Mouse (Mus musculus): ENCODE results near the gene Aagab. TPM values are rescaled to one million over a fixed set of nuclear protein-coding genes. Genes with fewer than 3 reads are reported as not detected.

Gene Aagab
- polyA plus RNA-seq, 1 experiment from 2014 or later = 14.2 TPM

GRCm38 (mm10) chr9:63614018-63614985 lies 11.8 kb downstream of the Aagab start:
- no peak for TF ChIP-seq EP300 (IDR thresholded peaks at IDR 0.05; ENCODE audit: low read depth)
- no peak for TF ChIP-seq CTCF (IDR thresholded peaks at IDR 0.05; ENCODE audit: low read depth)
- ATAC-seq = peak; percentile 31; the same call in 1 of the 2 replicates
- DNase-seq = no peak
- Histone ChIP-seq H3K9ac (replicated peaks) (no peak overlapping the region), H3K36me3 (replicated peaks; ENCODE audit: insufficient read depth, low read length) (peaks cover 20% of the 10 kb centered on the region), H3K4me3 (ENCODE audit: low read depth, low read length) (no peak overlapping the region), H3K27me3 (ENCODE audit: insufficient read depth, low read length) (no peaks in the 10 kb centered on the region), H3K9me3 (ENCODE audit: low read length) (no peaks in the 10 kb centered on the region), H3K27ac (ENCODE audit: low read depth) (peak overlapping the region; percentile 59), H3K4me1 (ENCODE audit: insufficient read depth) (peaks cover 29% of the 10 kb centered on the region), H3K4me2 (ENCODE audit: low read depth, low read length) (peak overlapping the region; percentile 43)
- 59% methylated on average over 11 of the region's 11 CpGs for WGBS (ENCODE audit: insufficient replicate concordance)

DNA sequence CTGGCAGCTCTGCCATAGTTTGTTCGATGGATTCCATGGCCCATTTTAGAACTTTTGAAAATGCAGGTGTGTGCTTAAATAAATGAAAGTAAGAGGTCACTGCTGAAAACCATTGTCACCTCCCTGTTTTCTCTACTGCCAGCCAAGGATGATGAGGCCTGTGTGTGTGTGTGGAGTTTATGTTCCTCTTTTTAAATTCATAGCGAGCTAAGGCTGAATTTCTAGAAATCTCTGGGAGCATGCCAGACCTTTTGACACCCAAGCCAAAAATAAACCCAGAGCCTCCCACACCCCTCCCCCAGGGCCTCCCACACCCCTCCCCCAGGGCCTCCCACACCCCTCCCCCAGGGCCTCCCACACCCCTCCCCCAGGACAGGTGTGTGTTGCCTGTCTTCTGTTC lies 15.5 kb downstream of the Aagab start:
- TF ChIP-seq CTCF (IDR thresholded peaks at IDR 0.05; ENCODE audit: low read depth) = no peak
- no peak for TF ChIP-seq EP300 (IDR thresholded peaks at IDR 0.05; ENCODE audit: low read depth)
- Histone ChIP-seq H3K9ac (replicated peaks) (no peak overlapping the region), H3K4me2 (ENCODE audit: low read depth, low read length) (no peak overlapping the region), H3K27ac (ENCODE audit: low read depth) (no peak overlapping the region), H3K4me1 (ENCODE audit: insufficient read depth) (peaks cover 18% of the 10 kb centered on the region), H3K9me3 (ENCODE audit: low read length) (no peaks in the 10 kb centered on the region), H3K27me3 (ENCODE audit: insufficient read depth, low read length) (no peaks in the 10 kb centered on the region), H3K36me3 (replicated peaks; ENCODE audit: insufficient read depth, low read length) (peaks cover 45% of the 10 kb centered on the region), H3K4me3 (ENCODE audit: low read depth, low read length) (no peak overlapping the region)
- ATAC-seq (no peak), DNase-seq (no peak)
- 66% methylated on average over 2 of the region's 2 CpGs for WGBS (ENCODE audit: insufficient replicate concordance)

DNA sequence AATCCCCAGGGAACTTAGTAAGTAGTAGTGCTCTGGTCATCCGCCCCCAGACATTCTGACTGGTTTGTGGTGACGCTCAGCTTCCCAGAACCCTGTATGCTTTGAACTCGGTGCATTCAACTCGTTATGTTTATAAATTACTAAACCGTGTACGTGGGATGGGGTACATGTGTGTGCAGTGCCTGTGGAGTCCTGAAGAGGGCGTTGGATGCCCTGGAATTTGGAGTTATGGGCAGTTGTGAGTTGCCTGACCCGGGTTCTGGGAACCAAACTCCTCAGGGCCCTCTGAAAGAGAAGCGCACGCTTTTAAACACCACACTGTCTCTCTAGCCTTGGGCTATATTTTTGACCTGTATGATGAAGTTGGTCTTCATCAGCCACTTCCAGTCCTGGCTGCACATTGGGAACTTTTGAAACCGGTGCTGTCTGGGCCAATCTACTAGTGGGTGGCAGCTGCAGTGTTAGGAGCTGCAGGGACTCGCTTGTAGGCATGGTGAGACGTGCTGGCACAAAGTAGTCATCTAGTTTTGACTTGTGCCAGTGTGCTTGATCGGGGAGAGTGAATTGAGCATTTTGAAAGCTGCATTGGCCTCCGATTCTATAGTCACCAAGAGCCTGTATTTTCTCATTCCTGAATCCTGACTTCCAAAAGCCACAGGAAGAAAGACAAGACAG lies 21.6 kb downstream of the Aagab start:
- peaks cover 53% of the 10 kb centered on the region for H3K36me3 ChIP-seq (replicated peaks; ENCODE audit: insufficient read depth, low read length)
- no peak for DNase-seq
- no peak overlapping the region for H3K4me2 ChIP-seq (ENCODE audit: low read depth, low read length)
- no peak for ATAC-seq
- 89% methylated on average over 15 of the region's 15 CpGs for WGBS (ENCODE audit: insufficient replicate concordance)
- no peaks in the 10 kb centered on the region for H3K9me3 ChIP-seq (ENCODE audit: low read length)
- no peak overlapping the region for H3K27ac ChIP-seq (ENCODE audit: low read depth)
- H3K4me3 ChIP-seq (ENCODE audit: low read depth, low read length) = no peak overlapping the region
- no peak for TF ChIP-seq CTCF (IDR thresholded peaks at IDR 0.05; ENCODE audit: low read depth)
- TF ChIP-seq EP300 (IDR thresholded peaks at IDR 0.05; ENCODE audit: low read depth) = no peak
- H3K4me1 ChIP-seq (ENCODE audit: insufficient read depth) = no peaks in the 10 kb centered on the region
- no peak overlapping the region for H3K9ac ChIP-seq (replicated peaks)
- H3K27me3 ChIP-seq (ENCODE audit: insufficient read depth, low read length) = no peaks in the 10 kb centered on the region

DNA sequence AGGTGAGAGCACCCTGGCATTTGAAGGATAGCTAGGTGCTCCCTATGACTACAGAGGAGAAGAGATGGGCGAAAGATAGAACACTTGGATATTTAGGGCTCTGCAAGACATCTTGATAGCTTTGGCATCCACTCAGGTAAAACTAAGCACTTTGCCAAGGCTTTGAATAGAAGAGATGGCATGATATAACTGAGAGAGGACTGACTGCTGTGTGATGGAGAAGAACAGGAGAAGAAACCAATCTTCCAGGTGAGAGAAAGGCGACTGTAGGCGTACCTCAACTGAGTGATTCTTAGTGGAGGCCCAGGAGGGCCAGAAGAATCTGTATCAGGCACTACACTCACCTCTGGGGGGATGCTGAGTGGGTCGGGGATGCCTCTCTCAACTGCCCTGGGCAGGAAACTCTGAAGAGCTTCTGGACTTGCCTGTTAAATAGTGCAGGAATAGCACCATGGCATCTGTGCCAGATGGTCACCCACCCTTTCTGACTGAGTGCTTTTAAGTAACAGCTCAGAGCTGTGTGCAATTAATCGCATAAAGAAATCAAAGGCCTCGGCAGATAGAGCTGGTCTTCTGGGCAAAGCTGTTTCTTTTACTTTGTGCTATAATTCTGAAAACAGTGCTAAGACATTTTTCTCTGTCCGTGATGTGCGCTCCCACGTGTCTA lies 22.8 kb downstream of the Aagab start:
- TF ChIP-seq EP300 (IDR thresholded peaks at IDR 0.05; ENCODE audit: low read depth) (no peak), CTCF (IDR thresholded peaks at IDR 0.05; ENCODE audit: low read depth) (no peak)
- ATAC-seq (no peak), DNase-seq (no peak)
- Histone ChIP-seq H3K9me3 (ENCODE audit: low read length) (no peaks in the 10 kb centered on the region), H3K4me3 (ENCODE audit: low read depth, low read length) (no peak overlapping the region), H3K4me1 (ENCODE audit: insufficient read depth) (no peaks in the 10 kb centered on the region), H3K9ac (replicated peaks) (no peak overlapping the region), H3K36me3 (replicated peaks; ENCODE audit: insufficient read depth, low read length) (peaks cover 52% of the 10 kb centered on the region), H3K27ac (ENCODE audit: low read depth) (no peak overlapping the region), H3K4me2 (ENCODE audit: low read depth, low read length) (no peak overlapping the region), H3K27me3 (ENCODE audit: insufficient read depth, low read length) (no peaks in the 10 kb centered on the region)
- WGBS (ENCODE audit: insufficient replicate concordance) = 90% methylated on average over 9 of the region's 9 CpGs

GRCm38 (mm10) chr9:63632045-63632444 lies 29.6 kb downstream of the Aagab start:
- Histone ChIP-seq H3K4me1 (ENCODE audit: insufficient read depth) (no peaks in the 10 kb centered on the region), H3K4me3 (ENCODE audit: low read depth, low read length) (no peak overlapping the region), H3K9ac (replicated peaks) (no peak overlapping the region), H3K27ac (ENCODE audit: low read depth) (no peak overlapping the region), H3K4me2 (ENCODE audit: low read depth, low read length) (no peak overlapping the region), H3K9me3 (ENCODE audit: low read length) (no peaks in the 10 kb centered on the region), H3K27me3 (ENCODE audit: insufficient read depth, low read length) (no peaks in the 10 kb centered on the region), H3K36me3 (replicated peaks; ENCODE audit: insufficient read depth, low read length) (peaks cover 40% of the 10 kb centered on the region)
- no peak for DNase-seq
- no peak for ATAC-seq
- 92% methylated on average over 4 of the region's 4 CpGs for WGBS (ENCODE audit: insufficient replicate concordance)
- TF ChIP-seq EP300 (IDR thresholded peaks at IDR 0.05; ENCODE audit: low read depth) (no peak), CTCF (IDR thresholded peaks at IDR 0.05; ENCODE audit: low read depth) (0 out of 2 replicates have a peak, but pooled peaks have one; percentile 24)

DNA sequence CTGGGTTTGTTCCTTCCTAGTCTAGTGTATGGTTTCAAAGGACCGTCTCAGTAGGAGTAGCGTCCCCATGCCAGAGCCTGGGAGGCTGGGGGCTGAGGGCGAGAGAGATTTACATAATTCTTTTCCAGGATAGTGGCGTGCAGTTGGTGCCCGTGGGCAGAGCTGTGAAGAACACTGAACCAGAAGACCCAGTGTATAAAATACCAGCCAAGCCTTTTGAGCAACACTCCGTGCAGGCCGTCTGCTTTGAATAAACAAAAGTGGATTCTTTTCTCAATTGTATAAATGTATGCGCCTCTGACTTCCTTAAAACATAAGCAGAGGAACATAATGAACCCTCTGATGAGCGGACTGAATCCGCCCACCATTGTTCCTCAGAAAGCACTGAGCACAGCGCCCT lies 30.5 kb downstream of the Aagab start:
- Histone ChIP-seq H3K4me3 (ENCODE audit: low read depth, low read length) (no peak overlapping the region), H3K9me3 (ENCODE audit: low read length) (no peaks in the 10 kb centered on the region), H3K4me2 (ENCODE audit: low read depth, low read length) (no peak overlapping the region), H3K4me1 (ENCODE audit: insufficient read depth) (no peaks in the 10 kb centered on the region), H3K9ac (replicated peaks) (no peak overlapping the region), H3K27ac (ENCODE audit: low read depth) (no peak overlapping the region), H3K27me3 (ENCODE audit: insufficient read depth, low read length) (no peaks in the 10 kb centered on the region), H3K36me3 (replicated peaks; ENCODE audit: insufficient read depth, low read length) (peaks cover 42% of the 10 kb centered on the region)
- WGBS (ENCODE audit: insufficient replicate concordance) = 80% methylated on average over 11 of the region's 11 CpGs
- ATAC-seq (no peak), DNase-seq (no peak)
- TF ChIP-seq EP300 (IDR thresholded peaks at IDR 0.05; ENCODE audit: low read depth) (no peak), CTCF (IDR thresholded peaks at IDR 0.05; ENCODE audit: low read depth) (no peak)

Data from liver, postnatal 0 days (tissue).